Mouse (Mus musculus) embryonic fibroblast, embryonic 13.5 days (primary cell): ENCODE results near the gene Ppm1j.

ENCODE experiments used
- CTCF ChIP-seq: IDR thresholded peaks from 2 replicates; pipeline ENCODE4 v1.5.1; 2011; ENCODE audit warnings: mild to moderate bottlenecking, control low read depth, low read length, moderate library complexity, borderline replicate concordance; ENCODE audit not compliant: insufficient read depth
- POLR2A ChIP-seq: IDR thresholded peaks from 2 replicates; pipeline ENCODE4 v1.6.1; 2011; ENCODE audit warnings: low read depth, mild to moderate bottlenecking, control low read depth, low read length, moderate library complexity

GRCm38 (mm10) chr3:104741954-104742353 lies 38.9 kb upstream of the Ppm1j start:
- TF ChIP-seq POLR2A (no peak), CTCF (no peak)
